Mouse (Mus musculus) brain, embryonic 14.5 days (tissue): ENCODE measurements around the gene Hdx. TPM values are rescaled to one million over a fixed set of nuclear protein-coding genes. Genes with fewer than 3 reads are reported as not detected.
A peak's percentile ranks its signal among the peaks of the same experiment; 100 is the strongest.

Experiments
- DNase-seq: peaks from one replicate; pipeline ENCODE4 v3.0.0-alpha.2; 2011; ENCODE audit warnings: low read depth
- CTCF ChIP-seq: fragments of 200-500 bp; IDR thresholded peaks from 2 replicates; pipeline ENCODE4 v1.5.1; 2012; ENCODE audit warnings: inconsistent platforms, mild to moderate bottlenecking, moderate library complexity, borderline replicate concordance; ENCODE audit not compliant: insufficient read depth, insufficient read length; ENCODE audit errors: extremely low read depth
- POLR2A ChIP-seq: fragments of 200-500 bp; IDR thresholded peaks from 2 replicates; pipeline ENCODE4 v1.6.1; 2012; ENCODE audit warnings: mild to moderate bottlenecking, inconsistent platforms, borderline replicate concordance; ENCODE audit not compliant: poor library complexity, insufficient read depth, insufficient read length, severe bottlenecking; ENCODE audit errors: extremely low read depth
- polyA plus RNA-seq: library from polyadenylated mRNA; depleted of rRNA; stranded (reverse); fragments of >200 nt; gene quantifications from 2 replicates; pipeline ENCODE4 v1.2.3, GENCODE M21; 2012; rRNA removed

Hdx gene
- polyA plus RNA-seq = 3.8 and 4.3 TPM in 2 replicates

GRCm38 (mm10) chrX:111696356-111697282 is at the start of gene Hdx:
Gene Hdx, minus strand, starts transcription at chrX:111697079.
- TF ChIP-seq POLR2A (no peak), CTCF (peak; percentile 14; the same call in 1 of the 2 replicates)

DNA sequence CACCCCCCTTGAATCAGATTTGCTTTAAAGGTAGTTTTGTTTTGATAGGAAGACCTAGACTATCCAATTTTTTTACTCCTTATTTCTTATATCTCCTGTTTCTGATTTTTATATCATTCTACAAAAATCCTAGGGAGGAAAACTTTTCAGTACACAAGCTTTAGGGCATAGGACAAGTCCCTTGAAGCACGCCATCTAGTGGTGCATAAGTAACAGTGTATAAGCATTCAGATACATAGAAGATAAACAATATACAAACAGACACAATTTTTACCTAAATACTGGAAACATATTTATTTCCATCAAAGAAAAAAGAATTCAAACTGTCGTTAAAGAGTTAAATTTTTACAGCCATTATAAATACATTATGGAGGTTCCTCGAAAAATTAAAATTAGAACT is 11.2 kb downstream of the Hdx start:
- TF ChIP-seq POLR2A (no peak), CTCF (no peak)
- no peak for DNase-seq

More at GRCm38 (mm10) chrX:111696356-111697282, at the start of gene Hdx:
- peak; percentile 94 for DNase-seq

- peak; percentile 15 for DNase-seq
- TF ChIP-seq POLR2A (no peak), CTCF (no peak)
These were observed 25.2 kb downstream of the Hdx start for GRCm38 (mm10) chrX:111671685-111672084.

DNA sequence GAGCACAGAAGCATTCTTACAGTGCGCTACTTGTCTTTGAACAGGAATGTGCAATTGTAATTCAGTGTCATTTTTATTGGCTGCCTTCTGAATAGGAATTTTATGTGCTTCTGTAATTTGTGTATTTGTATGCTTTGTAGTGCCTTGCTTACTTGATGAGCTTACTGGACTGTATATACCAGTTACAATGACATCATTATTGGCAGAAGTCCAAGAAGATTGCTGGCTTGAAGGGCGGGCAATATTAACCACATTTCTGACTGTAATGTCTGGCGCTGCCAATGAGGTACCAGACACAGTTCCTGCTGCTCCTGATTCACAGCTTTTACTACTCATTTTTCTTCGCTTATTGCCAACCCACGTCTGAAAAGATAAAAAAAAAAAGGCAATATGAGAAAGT is 36.5 kb downstream of the Hdx start:
- TF ChIP-seq POLR2A = no peak
- no peak for TF ChIP-seq CTCF
- DNase-seq = peak; percentile 76

- DNase-seq = no peak
- TF ChIP-seq CTCF (no peak), POLR2A (no peak)
These were observed 38.2 kb downstream of the Hdx start for GRCm38 (mm10) chrX:111658671-111659070.

DNA sequence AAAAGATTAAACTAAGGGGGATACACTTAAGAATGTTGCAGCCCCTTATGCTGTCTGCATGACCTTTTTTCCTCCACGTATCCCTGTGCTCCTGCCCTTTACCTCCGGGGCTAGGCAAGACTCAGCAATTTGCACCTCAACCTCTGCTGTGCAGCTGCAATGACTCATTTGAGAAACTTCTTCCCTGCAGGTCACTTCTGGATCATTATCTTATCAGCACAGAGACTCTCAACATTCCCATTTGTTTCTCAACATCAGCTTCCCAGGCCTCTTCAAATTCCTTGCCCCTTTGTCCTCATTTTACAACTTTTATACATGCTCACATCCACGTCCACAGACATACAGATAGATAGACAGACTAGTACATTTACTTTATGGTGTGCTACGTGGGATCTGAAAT is 51.9 kb downstream of the Hdx start:
- DNase-seq = no peak
- TF ChIP-seq CTCF (no peak), POLR2A (no peak)

GRCm38 (mm10) chrX:111640616-111641015 is 56.3 kb downstream of the Hdx start:
- no peak for DNase-seq
- no peak for TF ChIP-seq CTCF
- no peak for TF ChIP-seq POLR2A

- DNase-seq = peak; percentile 65
- TF ChIP-seq CTCF (no peak), POLR2A (no peak)
These were observed 99.2 kb downstream of the Hdx start for GRCm38 (mm10) chrX:111597631-111598161.

GRCm38 (mm10) chrX:111587616-111588015 is 109.3 kb downstream of the Hdx start:
- no peak for TF ChIP-seq POLR2A
- TF ChIP-seq CTCF = no peak
- no peak for DNase-seq

- no peak for TF ChIP-seq POLR2A
- no peak for TF ChIP-seq CTCF
- no peak for DNase-seq
These were observed 119.8 kb downstream of the Hdx start for GRCm38 (mm10) chrX:111577044-111577443.

DNA sequence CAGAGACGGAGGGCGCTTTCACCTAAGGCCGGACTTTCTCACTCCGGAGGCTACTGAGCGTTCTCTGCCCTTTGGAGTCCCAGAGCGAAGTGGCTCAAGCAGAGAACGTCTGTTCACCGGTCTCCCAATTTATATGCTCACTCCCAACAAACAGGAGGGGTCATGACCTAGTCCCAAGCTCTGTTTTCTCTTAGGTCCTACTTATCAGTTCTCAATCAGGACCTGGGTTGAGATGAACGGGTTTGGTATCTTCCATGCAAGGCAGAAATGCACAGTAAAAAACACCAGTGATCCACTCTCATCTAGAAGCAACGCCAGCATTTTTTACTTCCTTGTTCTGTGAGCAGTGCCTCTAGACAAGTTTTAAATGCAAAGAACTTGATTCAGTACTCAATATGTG is 159.0 kb downstream of the Hdx start, which contains the start of gene Rps6ka6:
Gene Rps6ka6 (minus strand): TSS at position 101 of the 400 bp plus-strand sequence.
- no peak for DNase-seq
- TF ChIP-seq CTCF = no peak
- no peak for TF ChIP-seq POLR2A

Other genes starting within 250 kb of the Hdx start
- 10.9 and 19.9 TPM in 2 replicates for gene Rps6ka6, start 159.1 kb downstream of the Hdx start, polyA plus RNA-seq
- 0.04 and 0.07 TPM in 2 replicates for gene Gm45194, start 194.3 kb upstream of the Hdx start, polyA plus RNA-seq